Mouse (Mus musculus) heart, postnatal 10 days (tissue): ENCODE measurements around the gene Tmem263. TPM values are rescaled to one million over a fixed set of nuclear protein-coding genes. Genes with fewer than 3 reads are reported as not detected.

Source experiments
- total RNA-seq, 2 experiments: library from RNA; stranded (reverse); gene quantifications; 2 replicates each; pipeline ENCODE4 v1.2.3; 2021

Gene Tmem263
- total RNA-seq, 2 experiments from 2014 or later = 25.2 to 29.8 TPM

Other genes starting within 250 kb of the Tmem263 start
- gene Ric8b, start 185.0 kb upstream of the Tmem263 start, total RNA-seq = 10 to 100 TPM; 22.3 to 26.9 TPM
- gene Fhl4, start 132 bp upstream of the Tmem263 start, total RNA-seq = under 1 TPM; 0.32 to 0.53 TPM
- 10 to 100 TPM in 1 of 2 experiments, 1 to 10 TPM in 1; 9.2 to 10.8 TPM for gene Mterf2, start 25.4 kb downstream of the Tmem263 start, total RNA-seq
- 10 to 100 TPM; 18.4 to 20.9 TPM for gene Cry1, start 82.4 kb downstream of the Tmem263 start, total RNA-seq